Mouse (Mus musculus) thymus, adult 2 months (tissue): ENCODE data around the gene Nras. TPM values are rescaled to one million over a fixed set of nuclear protein-coding genes. Genes with fewer than 3 reads are reported as not detected.

ENCODE experiments used
- DNase-seq: peaks from one replicate; pipeline ENCODE4 v3.0.0; 2021
- H3K27ac ChIP-seq: fragments of 200-500 bp; 2 replicates; pipeline ENCODE4 v1.5.1; 2012; ENCODE audit warnings: low read length, control low read depth; ENCODE audit not compliant: control insufficient read depth, insufficient read depth
- H3K27me3 ChIP-seq: fragments of 200-500 bp; 2 replicates; pipeline ENCODE4 v1.6.1; 2012; ENCODE audit warnings: mild to moderate bottlenecking, low read length, moderate library complexity, mixed read lengths; ENCODE audit not compliant: control insufficient read depth, insufficient read depth
- H3K36me3 ChIP-seq: fragments of 200-500 bp; 2 replicates; pipeline ENCODE4 v1.6.1; 2012; ENCODE audit warnings: mild to moderate bottlenecking, low read length, moderate library complexity; ENCODE audit not compliant: control insufficient read depth, insufficient read depth
- H3K4me1 ChIP-seq: fragments of 200-500 bp; replicated peaks from 2 replicates; pipeline ENCODE4 v1.6.1; 2012; ENCODE audit warnings: low read length; ENCODE audit not compliant: control insufficient read depth, insufficient read depth
- H3K4me3 ChIP-seq: fragments of 200-500 bp; 2 replicates; pipeline ENCODE4 v1.5.1; 2012; ENCODE audit warnings: mild to moderate bottlenecking, low read length, control low read depth, moderate library complexity; ENCODE audit not compliant: control insufficient read depth, insufficient read depth
- CTCF ChIP-seq: fragments of 200-500 bp; IDR thresholded peaks from 2 replicates; pipeline ENCODE4 v1.5.1; 2012; ENCODE audit warnings: mild to moderate bottlenecking, control low read depth, low read length, moderate library complexity, borderline replicate concordance; ENCODE audit not compliant: control insufficient read depth, poor library complexity, insufficient read depth; ENCODE audit errors: extremely low read depth
- POLR2A ChIP-seq: fragments of 200-500 bp; IDR thresholded peaks from 2 replicates; pipeline ENCODE4 v1.6.1; 2012; ENCODE audit warnings: mild to moderate bottlenecking, low read length, control low read depth, moderate library complexity; ENCODE audit not compliant: control insufficient read depth, poor library complexity, insufficient read depth; ENCODE audit errors: extremely low read depth
- WGBS: fragments of 180-500 bp; shearing (Covaris S2); methylation state at CpG from one replicate; pipeline ENCODE4 v1.1.7; 2018; 5-methylcytosine and 5-hydroxymethylcytosine counted together
- polyA plus RNA-seq: library from polyadenylated mRNA; depleted of rRNA; stranded (reverse); fragments of >200 nt; gene quantifications from 2 replicates; pipeline ENCODE4 v1.2.3, GENCODE M21; 2012; rRNA removed

The Nras gene
- polyA plus RNA-seq, 1 experiment, result 43.4 TPM

- no peaks in the 10 kb centered on the region for H3K36me3 ChIP-seq
- no peaks in the 10 kb centered on the region for H3K27me3 ChIP-seq
- no peak overlapping the region for H3K4me3 ChIP-seq
- TF ChIP-seq POLR2A (no peak), CTCF (no peak)
- H3K27ac ChIP-seq, result no peak overlapping the region
- 97% methylated on average over 7 of the region's 7 CpGs for WGBS
- no peak for DNase-seq
- H3K4me1 ChIP-seq, result no peaks in the 10 kb centered on the region
Measured at GRCm38 (mm10) chr3:103107565-103108240, 49.6 kb downstream of the Nras start.

- Histone ChIP-seq H3K4me3 (no peak overlapping the region), H3K27ac (no peak overlapping the region), H3K4me1 (no peaks in the 10 kb centered on the region), H3K36me3 (no peaks in the 10 kb centered on the region), H3K27me3 (no peaks in the 10 kb centered on the region)
- TF ChIP-seq POLR2A, result no peak
- no peak for TF ChIP-seq CTCF
- DNase-seq, result no peak
- WGBS, result 77% methylated on average over 5 of the region's 5 CpGs
Measured at GRCm38 (mm10) chr3:103112216-103112615, 54.1 kb downstream of the Nras start.

Other genes starting within 250 kb of the Nras start
- gene Sycp1, start 122.2 kb upstream of the Nras start, polyA plus RNA-seq, result not detected in 2 replicates
- gene Nr1h5, start 94.2 kb upstream of the Nras start, polyA plus RNA-seq, result 0.04 TPM in 1 of 2 replicates, not detected in the other
- 32.6 and 34.6 TPM in 2 replicates for gene Sike1, start 62.6 kb upstream of the Nras start, polyA plus RNA-seq
- gene Csde1, start 37.9 kb upstream of the Nras start, polyA plus RNA-seq, result 29.6 and 35.0 TPM in 2 replicates
- gene Ampd1, start 15.7 kb downstream of the Nras start, polyA plus RNA-seq, result 10.3 and 13.8 TPM in 2 replicates
- 1.5 and 2.2 TPM in 2 replicates for gene Dennd2c, start 44.3 kb downstream of the Nras start, polyA plus RNA-seq
- 38.5 and 39.0 TPM in 2 replicates for gene Bcas2, start 113.4 kb downstream of the Nras start, polyA plus RNA-seq
- gene Trim33, start 221.0 kb downstream of the Nras start, polyA plus RNA-seq, result 30.0 and 30.1 TPM in 2 replicates